Mouse (Mus musculus): ENCODE measurements around the gene Esrrg.

GRCm38 (mm10) chr1:187736507-187736906, 127.9 kb downstream of the Esrrg start:
- no peak for TF ChIP-seq CTCF (IDR thresholded peaks at IDR 0.05; ENCODE audit: borderline replicate concordance, insufficient read depth, low read depth, low read length)
- no peak for TF ChIP-seq POLR2A (IDR thresholded peaks at IDR 0.05; ENCODE audit: borderline replicate concordance, insufficient read depth, low read length)

Data from cerebellum, adult 2 months (tissue).